Mouse (Mus musculus) urinary bladder, postnatal 4 days (tissue): ENCODE measurements around the gene Prkar1b.

ENCODE experiments used
- DNase-seq, 2 experiments: peaks; one replicate each; pipeline ENCODE4 v3.0.0; 2021 to 2022; ENCODE audit warnings: low spot score in 2 of 2

Prkar1b gene

GRCm38 (mm10) chr5:139149681-139150602 lies at the start of gene Prkar1b, which contains the start of gene Dnaaf5:
Prkar1b (minus strand) TSS chr5:139150001.
Dnaaf5 (plus strand) TSS chr5:139150223.
- DNase-seq, result peak; percentile 96 to 97

- DNase-seq, result no peak
Observed at GRCm38 (mm10) chr5:139199636-139199994, 49.8 kb upstream of the Prkar1b start.

- DNase-seq, result no peak
Observed at GRCm38 (mm10) chr5:139198779-139199178, 49.0 kb upstream of the Prkar1b start.

GRCm38 (mm10) chr5:139190958-139191357 lies 41.2 kb upstream of the Prkar1b start:
- no peak for DNase-seq

GRCm38 (mm10) chr5:139189726-139190125 lies 39.9 kb upstream of the Prkar1b start:
- no peak for DNase-seq

- no peak for DNase-seq
Observed at GRCm38 (mm10) chr5:139184897-139185296, 35.1 kb upstream of the Prkar1b start.

GRCm38 (mm10) chr5:139183601-139184000 lies 33.8 kb upstream of the Prkar1b start:
- DNase-seq, result no peak

GRCm38 (mm10) chr5:139183131-139183530 lies 33.3 kb upstream of the Prkar1b start:
- no peak for DNase-seq

- DNase-seq, result peak; percentile 56 to 83
Observed at GRCm38 (mm10) chr5:139178895-139179631, 29.3 kb upstream of the Prkar1b start.

- no peak for DNase-seq
Observed at GRCm38 (mm10) chr5:139174556-139175547, 25.1 kb upstream of the Prkar1b start.

- no peak for DNase-seq
Observed at GRCm38 (mm10) chr5:139174141-139174540, 24.3 kb upstream of the Prkar1b start.

- DNase-seq, result no peak
Observed at GRCm38 (mm10) chr5:139171929-139172328, 22.1 kb upstream of the Prkar1b start.

GRCm38 (mm10) chr5:139167548-139167947 lies 17.7 kb upstream of the Prkar1b start:
- no peak for DNase-seq

GRCm38 (mm10) chr5:139166781-139167361 lies 17.1 kb upstream of the Prkar1b start:
- no peak for DNase-seq

- no peak for DNase-seq
Observed at GRCm38 (mm10) chr5:139161632-139162031, 11.8 kb upstream of the Prkar1b start.

GRCm38 (mm10) chr5:139160899-139161298 lies 11.1 kb upstream of the Prkar1b start:
- DNase-seq, result no peak

- no peak for DNase-seq
Observed at GRCm38 (mm10) chr5:139150603-139151031, 816 bp upstream of the Prkar1b start.

GRCm38 (mm10) chr5:139149006-139149672 lies 662 bp downstream of the Prkar1b start:
- no peak for DNase-seq

GRCm38 (mm10) chr5:139147178-139148078 lies 2.4 kb downstream of the Prkar1b start:
- no peak for DNase-seq
